Mouse (Mus musculus): ENCODE data around the gene Dld. TPM values are rescaled to one million over a fixed set of nuclear protein-coding genes. Genes with fewer than 3 reads are reported as not detected.

Gene Dld
- polyA plus RNA-seq, 1 experiment, result 60.9 TPM

DNA sequence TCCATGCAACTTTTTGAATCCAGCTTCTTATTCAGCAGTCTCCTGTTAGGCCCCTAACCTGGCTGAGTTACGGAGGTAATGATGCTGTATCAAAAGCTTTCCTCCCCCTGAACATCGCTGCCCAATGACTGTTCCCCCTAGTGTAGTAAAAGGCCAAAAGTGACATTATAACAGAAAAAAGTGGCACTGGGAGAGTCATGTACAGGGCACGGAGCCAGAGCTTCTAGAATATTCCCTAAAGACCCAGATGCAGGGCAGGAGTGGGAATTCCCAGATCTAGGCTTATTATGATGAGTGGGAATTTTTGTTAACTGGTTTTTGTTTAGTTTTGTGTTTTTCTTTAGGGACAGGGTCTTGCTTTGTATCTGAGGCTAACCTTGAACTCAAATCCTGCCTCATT, 52.1 kb downstream of the Dld start:
- H3ac ChIP-seq (ENCODE audit: control insufficient read depth, insufficient read length), result no peak overlapping the region
- peaks cover 43% of the 10 kb centered on the region for H3K36me3 ChIP-seq (ENCODE audit: control insufficient read depth, insufficient read depth)
- no peaks in the 10 kb centered on the region for H3K27me3 ChIP-seq (ENCODE audit: control insufficient read depth, insufficient read depth, insufficient read length)
- no peaks in the 10 kb centered on the region for H3K79me2 ChIP-seq (ENCODE audit: control insufficient read depth, insufficient read depth)
- H3K4me2 ChIP-seq (ENCODE audit: low read depth), result no peak overlapping the region
- no peak for TF ChIP-seq CEBPB (IDR thresholded peaks at IDR 0.05; ENCODE audit: insufficient read depth, poor library complexity, severe bottlenecking)
- no peak for TF ChIP-seq SRF (IDR thresholded peaks at IDR 0.05; ENCODE audit: control insufficient read depth, insufficient read length, low read depth)
- no peak for TF ChIP-seq MYOD1 (IDR thresholded peaks at IDR 0.05; ENCODE audit: control insufficient read depth in 1 of 3, insufficient read length in 2 of 3, low read depth in 2 of 3)
- TF ChIP-seq MYOG (IDR thresholded peaks at IDR 0.05; ENCODE audit: control insufficient read depth in 1 of 3, insufficient read depth in 1 of 3, insufficient read length in 2 of 3, low read depth in 2 of 3), result no peak
- TF ChIP-seq REST (IDR thresholded peaks at IDR 0.05; ENCODE audit: insufficient read depth, insufficient read length), result no peak
- no peak for TF ChIP-seq USF1 (IDR thresholded peaks at IDR 0.05; ENCODE audit: low read depth)
- no peak for TF ChIP-seq POLR2AphosphoS2 (IDR thresholded peaks at IDR 0.05; ENCODE audit: insufficient read length, low read depth)
- TF ChIP-seq E2F4 (IDR thresholded peaks at IDR 0.05; ENCODE audit: insufficient read depth), result no peak
- H3K4me3 ChIP-seq, result no peak overlapping the region

DNA sequence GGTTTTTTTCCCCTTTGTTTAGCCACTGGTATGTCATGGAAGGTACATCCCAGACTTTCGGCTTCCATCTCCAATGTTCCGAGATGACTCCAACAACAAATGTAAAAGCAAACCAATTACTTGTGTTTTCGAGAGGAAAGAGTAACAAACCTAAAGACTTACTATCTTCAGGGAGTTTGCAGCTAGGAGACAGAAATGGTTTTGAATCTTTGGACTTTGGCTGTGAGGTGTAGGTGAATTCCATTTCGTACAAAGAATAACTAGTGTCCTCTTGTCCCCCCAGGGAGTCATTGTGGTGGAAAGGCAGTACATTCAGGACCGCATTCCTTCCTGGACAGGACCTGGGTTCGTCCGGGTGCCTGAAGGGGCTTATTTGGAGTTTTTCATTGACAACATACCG, 52.7 kb downstream of the Dld start:
- H3K4me2 ChIP-seq (ENCODE audit: low read depth), result no peak overlapping the region
- no peak overlapping the region for H3ac ChIP-seq (ENCODE audit: control insufficient read depth, insufficient read length)
- H3K79me2 ChIP-seq (ENCODE audit: control insufficient read depth, insufficient read depth), result no peaks in the 10 kb centered on the region
- H3K36me3 ChIP-seq (ENCODE audit: control insufficient read depth, insufficient read depth), result peaks cover 38% of the 10 kb centered on the region
- H3K4me3 ChIP-seq, result no peak overlapping the region
- H3K27me3 ChIP-seq (ENCODE audit: control insufficient read depth, insufficient read depth, insufficient read length), result no peaks in the 10 kb centered on the region
- TF ChIP-seq POLR2A (IDR thresholded peaks at IDR 0.05; ENCODE audit: insufficient read length, low read depth) (no peak), MAX (IDR thresholded peaks at IDR 0.05; ENCODE audit: low read depth) (no peak), POLR2AphosphoS2 (IDR thresholded peaks at IDR 0.05; ENCODE audit: insufficient read length, low read depth) (no peak), SRF (IDR thresholded peaks at IDR 0.05; ENCODE audit: control insufficient read depth, insufficient read length, low read depth) (no peak), MYOD1 (IDR thresholded peaks at IDR 0.05; ENCODE audit: control insufficient read depth in 1 of 3, insufficient read length in 2 of 3, low read depth in 2 of 3) (no peak), TCF3 (IDR thresholded peaks at IDR 0.05; ENCODE audit: insufficient read length, low read depth) (no peak), TCF12 (IDR thresholded peaks at IDR 0.05; ENCODE audit: insufficient read depth, poor library complexity, severe bottlenecking) (no peak), USF1 (IDR thresholded peaks at IDR 0.05; ENCODE audit: low read depth) (no peak), REST (IDR thresholded peaks at IDR 0.05; ENCODE audit: insufficient read depth, insufficient read length) (no peak), E2F4 (IDR thresholded peaks at IDR 0.05; ENCODE audit: insufficient read depth) (no peak), CEBPB (IDR thresholded peaks at IDR 0.05; ENCODE audit: insufficient read depth, poor library complexity, severe bottlenecking) (no peak), MYOG (IDR thresholded peaks at IDR 0.05; ENCODE audit: control insufficient read depth in 1 of 3, insufficient read depth in 1 of 3, insufficient read length in 2 of 3, low read depth in 2 of 3) (no peak)

DNA sequence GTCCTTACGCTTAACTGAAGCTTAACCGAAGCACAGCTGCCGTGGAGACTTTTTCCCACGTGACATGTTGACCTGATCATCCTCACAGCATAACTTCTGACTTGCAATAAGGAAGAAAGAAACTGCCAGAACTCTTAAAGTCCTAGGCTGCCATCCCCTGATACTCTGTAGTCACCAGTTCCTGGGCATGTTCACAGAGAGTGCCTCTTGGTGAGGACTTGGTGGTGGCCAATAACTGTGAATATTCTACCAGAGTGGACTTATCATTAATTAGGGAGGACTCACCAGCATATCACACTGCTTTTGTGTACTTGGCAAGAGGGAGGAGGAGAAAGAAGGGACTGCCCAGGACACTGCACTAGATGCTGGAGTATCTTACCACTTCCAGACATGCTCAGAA, 53.1 kb downstream of the Dld start:
- Histone ChIP-seq H3K4me3 (no peak overlapping the region), H3ac (ENCODE audit: control insufficient read depth, insufficient read length) (no peak overlapping the region), H3K36me3 (ENCODE audit: control insufficient read depth, insufficient read depth) (peaks cover 34% of the 10 kb centered on the region), H3K4me2 (ENCODE audit: low read depth) (no peak overlapping the region), H3K79me2 (ENCODE audit: control insufficient read depth, insufficient read depth) (no peaks in the 10 kb centered on the region), H3K27me3 (ENCODE audit: control insufficient read depth, insufficient read depth, insufficient read length) (no peaks in the 10 kb centered on the region)
- no peak for TF ChIP-seq POLR2A (IDR thresholded peaks at IDR 0.05; ENCODE audit: insufficient read length, low read depth)
- TF ChIP-seq CEBPB (IDR thresholded peaks at IDR 0.05; ENCODE audit: insufficient read depth, poor library complexity, severe bottlenecking), result no peak
- no peak for TF ChIP-seq MYOG (IDR thresholded peaks at IDR 0.05; ENCODE audit: control insufficient read depth in 1 of 3, insufficient read depth in 1 of 3, insufficient read length in 2 of 3, low read depth in 2 of 3)
- no peak for TF ChIP-seq SRF (IDR thresholded peaks at IDR 0.05; ENCODE audit: control insufficient read depth, insufficient read length, low read depth)
- no peak for TF ChIP-seq POLR2AphosphoS2 (IDR thresholded peaks at IDR 0.05; ENCODE audit: insufficient read length, low read depth)
- no peak for TF ChIP-seq E2F4 (IDR thresholded peaks at IDR 0.05; ENCODE audit: insufficient read depth)

DNA sequence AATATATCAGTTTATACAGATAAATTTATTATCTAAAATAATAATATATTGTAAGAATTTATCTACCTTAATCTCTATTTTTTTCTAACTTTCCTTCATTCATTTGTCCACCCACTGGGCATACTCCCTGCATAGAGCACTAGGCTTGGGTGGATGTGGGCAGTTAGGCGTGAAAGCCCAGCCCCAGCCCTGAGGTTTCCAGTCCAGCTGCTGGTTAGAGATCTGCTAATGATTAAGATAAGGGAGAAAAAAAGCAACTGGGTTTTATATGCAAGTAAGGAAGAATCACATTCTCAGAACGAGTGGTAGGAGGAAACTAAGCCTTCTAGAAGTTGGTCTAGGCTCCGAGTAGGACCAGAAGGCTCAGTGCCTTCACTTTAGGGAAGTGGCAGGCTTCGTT, 55.2 kb downstream of the Dld start:
- H3K4me3 ChIP-seq, result no peak overlapping the region
- no peaks in the 10 kb centered on the region for H3K27me3 ChIP-seq (ENCODE audit: control insufficient read depth, insufficient read depth, insufficient read length)
- no peak overlapping the region for H3K4me2 ChIP-seq (ENCODE audit: low read depth)
- no peak overlapping the region for H3ac ChIP-seq (ENCODE audit: control insufficient read depth, insufficient read length)
- no peaks in the 10 kb centered on the region for H3K79me2 ChIP-seq (ENCODE audit: control insufficient read depth, insufficient read depth)
- peaks cover 37% of the 10 kb centered on the region for H3K36me3 ChIP-seq (ENCODE audit: control insufficient read depth, insufficient read depth)
- no peak for TF ChIP-seq TCF3 (IDR thresholded peaks at IDR 0.05; ENCODE audit: insufficient read length, low read depth)
- TF ChIP-seq REST (IDR thresholded peaks at IDR 0.05; ENCODE audit: insufficient read depth, insufficient read length), result no peak
- TF ChIP-seq TCF12 (IDR thresholded peaks at IDR 0.05; ENCODE audit: insufficient read depth, poor library complexity, severe bottlenecking), result no peak
- no peak for TF ChIP-seq POLR2AphosphoS2 (IDR thresholded peaks at IDR 0.05; ENCODE audit: insufficient read length, low read depth)
- TF ChIP-seq MYOD1 (IDR thresholded peaks at IDR 0.05; ENCODE audit: control insufficient read depth in 1 of 3, insufficient read length in 2 of 3, low read depth in 2 of 3), result no peak
- no peak for TF ChIP-seq MYOG (IDR thresholded peaks at IDR 0.05; ENCODE audit: control insufficient read depth in 1 of 3, insufficient read depth in 1 of 3, insufficient read length in 2 of 3, low read depth in 2 of 3)
- TF ChIP-seq E2F4 (IDR thresholded peaks at IDR 0.05; ENCODE audit: insufficient read depth), result no peak
- TF ChIP-seq SRF (IDR thresholded peaks at IDR 0.05; ENCODE audit: control insufficient read depth, insufficient read length, low read depth), result no peak
- no peak for TF ChIP-seq USF1 (IDR thresholded peaks at IDR 0.05; ENCODE audit: low read depth)
- TF ChIP-seq MAX (IDR thresholded peaks at IDR 0.05; ENCODE audit: low read depth), result no peak
- no peak for TF ChIP-seq POLR2A (IDR thresholded peaks at IDR 0.05; ENCODE audit: insufficient read length, low read depth)
- TF ChIP-seq CEBPB (IDR thresholded peaks at IDR 0.05; ENCODE audit: insufficient read depth, poor library complexity, severe bottlenecking), result no peak

DNA sequence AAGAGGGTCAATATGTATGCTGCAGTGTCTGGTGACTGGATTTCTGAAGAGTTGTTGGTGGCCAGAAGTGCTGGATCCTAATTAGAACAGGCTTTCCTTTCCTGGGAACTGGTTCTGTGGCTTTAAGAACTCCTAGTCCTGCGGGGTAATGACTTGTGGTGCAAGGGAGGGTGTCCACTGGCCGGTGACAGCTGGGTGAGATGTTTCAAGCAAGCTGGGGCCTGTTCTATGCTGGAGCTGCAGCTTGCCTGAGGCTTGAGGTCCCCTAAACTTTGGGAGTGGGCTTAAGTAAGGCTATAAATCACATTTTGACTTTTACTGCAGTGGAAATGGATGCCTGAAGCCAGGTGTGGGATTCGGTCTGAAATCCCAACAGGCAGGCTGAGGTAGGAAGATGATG, 55.7 kb downstream of the Dld start:
- Histone ChIP-seq H3ac (ENCODE audit: control insufficient read depth, insufficient read length) (no peak overlapping the region), H3K4me2 (ENCODE audit: low read depth) (no peak overlapping the region), H3K27me3 (ENCODE audit: control insufficient read depth, insufficient read depth, insufficient read length) (no peaks in the 10 kb centered on the region), H3K4me3 (no peak overlapping the region), H3K36me3 (ENCODE audit: control insufficient read depth, insufficient read depth) (peaks cover 37% of the 10 kb centered on the region), H3K79me2 (ENCODE audit: control insufficient read depth, insufficient read depth) (no peaks in the 10 kb centered on the region)
- TF ChIP-seq E2F4 (IDR thresholded peaks at IDR 0.05; ENCODE audit: insufficient read depth) (no peak), MYOD1 (IDR thresholded peaks at IDR 0.05; ENCODE audit: control insufficient read depth in 1 of 3, insufficient read length in 2 of 3, low read depth in 2 of 3) (peak in 1 of 3 experiments; percentile 63), MYOG (IDR thresholded peaks at IDR 0.05; ENCODE audit: control insufficient read depth in 1 of 3, insufficient read depth in 1 of 3, insufficient read length in 2 of 3, low read depth in 2 of 3) (peak in 2 of 3 experiments; percentile 52 to 69)

All from myocyte (in vitro differentiated cells).